Mouse (Mus musculus) 416B (cell line): ENCODE measurements around the gene Setd5.

Experiments
- DNase-seq: peaks from one replicate; pipeline ENCODE4 v3.0.0; 2011; ENCODE audit warnings: low read depth

The Setd5 gene

DNA sequence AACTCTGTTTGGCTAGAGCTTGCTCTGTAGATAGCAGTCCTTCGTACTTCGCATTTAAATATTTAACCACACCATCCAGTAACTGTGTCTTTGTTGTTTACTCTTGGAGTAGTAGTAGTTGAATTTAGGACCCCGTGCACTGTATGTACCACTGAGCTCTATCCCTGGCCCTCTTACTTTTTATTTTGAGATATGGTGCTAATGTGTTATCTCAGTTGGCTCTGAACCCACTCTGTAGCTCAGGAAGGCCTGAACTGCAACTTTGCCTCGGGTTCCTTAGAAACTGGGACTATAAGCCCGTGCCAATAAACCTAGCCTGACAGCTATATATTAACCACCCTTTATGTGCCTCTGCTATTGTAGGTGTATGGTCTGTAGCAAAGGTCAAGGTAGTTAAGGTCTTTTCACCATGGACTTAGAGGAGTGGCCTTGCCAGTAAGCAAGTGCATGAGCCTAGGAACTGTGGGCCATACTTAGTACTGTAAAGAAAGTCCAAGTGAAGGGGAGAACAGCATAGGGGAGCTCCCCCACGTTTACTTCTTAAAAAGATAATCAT lies 22.5 kb upstream of the Setd5 start:
- no peak for DNase-seq

- DNase-seq: no peak
These were observed 16.1 kb upstream of the Setd5 start for GRCm38 (mm10) chr6:113060892-113061563.

DNA sequence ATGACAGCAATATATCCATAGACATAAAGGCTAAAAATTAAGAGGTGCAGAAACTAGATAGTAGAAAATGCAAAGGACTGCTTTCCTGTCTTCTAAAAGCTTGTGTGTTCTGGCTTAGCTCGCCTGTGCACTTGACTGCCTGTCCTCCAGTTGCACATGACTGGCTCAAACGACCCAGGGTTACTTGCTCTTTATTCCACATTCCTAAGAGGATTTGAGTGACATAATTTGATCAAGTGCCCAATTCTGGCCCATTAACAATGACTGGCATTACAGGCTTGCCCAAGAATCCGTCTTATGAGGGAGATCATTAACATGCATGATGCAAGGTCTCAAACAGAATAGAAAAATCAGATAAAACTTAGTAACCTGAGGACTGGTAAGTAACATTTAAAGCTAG lies 14.9 kb upstream of the Setd5 start:
- no peak for DNase-seq

GRCm38 (mm10) chr6:113063363-113063762 lies 13.8 kb upstream of the Setd5 start:
- no peak for DNase-seq

DNA sequence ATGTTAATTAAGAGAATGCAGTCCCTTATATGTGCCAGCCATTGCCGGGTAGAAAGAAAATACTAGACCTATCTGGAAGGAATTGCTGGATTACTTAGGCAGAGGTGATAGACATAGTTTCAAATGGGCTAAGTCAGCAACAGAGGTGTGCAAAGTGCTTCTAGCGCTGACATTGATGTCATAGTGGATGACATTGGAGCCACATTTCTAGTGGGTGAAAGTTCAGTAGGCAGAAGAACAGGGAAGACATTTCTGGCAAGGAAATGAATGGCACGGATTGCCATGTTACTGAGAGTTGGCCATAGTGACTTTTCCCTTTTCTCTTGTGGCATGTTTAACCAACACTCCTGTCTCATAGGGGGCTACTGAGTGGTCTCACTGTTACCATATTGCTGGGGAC lies 12.0 kb upstream of the Setd5 start:
- DNase-seq: no peak

DNA sequence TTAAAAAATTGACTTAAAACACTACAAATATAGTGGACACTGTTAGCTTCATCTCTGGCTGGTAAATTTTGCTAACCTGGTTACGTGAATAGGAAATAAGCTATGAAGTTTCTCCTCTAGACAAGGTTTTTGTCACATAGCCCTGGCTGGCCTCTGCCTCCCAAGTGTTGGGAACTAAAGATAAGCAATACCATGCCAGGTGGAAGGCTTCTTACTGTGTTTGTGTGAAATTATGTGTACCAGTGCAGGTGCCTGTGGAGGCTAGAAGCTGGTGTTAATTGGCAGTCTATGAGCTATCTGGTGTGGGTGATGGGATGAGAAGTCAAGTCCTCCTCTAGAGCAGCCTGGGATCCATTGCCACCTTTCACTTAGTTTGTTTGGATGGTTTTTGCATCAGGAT lies 8.0 kb upstream of the Setd5 start:
- DNase-seq: no peak

GRCm38 (mm10) chr6:113075261-113075660 lies 1.9 kb upstream of the Setd5 start:
- DNase-seq: peak; percentile 80

DNA sequence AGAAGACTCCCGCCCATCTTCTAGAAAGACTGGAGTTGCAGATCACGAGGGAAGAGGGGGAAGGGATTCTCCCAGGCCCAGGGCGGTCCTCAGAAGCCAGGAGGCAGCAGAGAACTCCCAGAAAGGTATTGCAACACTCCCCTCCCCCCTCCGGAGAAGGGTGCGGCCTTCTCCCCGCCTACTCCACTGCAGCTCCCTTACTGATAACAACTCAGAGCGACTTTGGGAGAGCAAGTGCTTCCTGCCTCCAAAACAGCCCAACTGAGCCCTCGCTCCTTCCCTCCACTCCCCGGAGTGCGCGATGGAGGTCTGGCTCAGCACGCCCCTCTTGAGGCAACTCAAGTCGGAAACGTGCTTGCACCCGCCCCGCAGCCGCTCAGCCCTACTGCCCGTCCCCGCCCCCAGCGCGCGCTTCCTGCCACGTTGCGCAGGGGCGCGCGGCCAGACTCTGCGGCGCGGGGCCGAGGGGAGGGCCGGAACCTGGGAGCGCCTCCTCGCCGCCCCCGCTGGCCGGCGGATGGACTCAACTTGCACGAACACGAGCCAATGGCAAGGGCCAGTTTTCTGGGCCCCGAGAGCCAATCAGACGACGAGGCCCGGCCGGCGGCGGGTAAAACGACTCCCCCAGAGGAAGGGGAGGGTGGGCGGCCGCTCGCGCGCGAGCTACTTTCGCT lies 1.0 kb upstream of the Setd5 start:
- DNase-seq: peak; percentile 95

GRCm38 (mm10) chr6:113077569-113078030 lies 435 bp downstream of the Setd5 start:
- no peak for DNase-seq

DNA sequence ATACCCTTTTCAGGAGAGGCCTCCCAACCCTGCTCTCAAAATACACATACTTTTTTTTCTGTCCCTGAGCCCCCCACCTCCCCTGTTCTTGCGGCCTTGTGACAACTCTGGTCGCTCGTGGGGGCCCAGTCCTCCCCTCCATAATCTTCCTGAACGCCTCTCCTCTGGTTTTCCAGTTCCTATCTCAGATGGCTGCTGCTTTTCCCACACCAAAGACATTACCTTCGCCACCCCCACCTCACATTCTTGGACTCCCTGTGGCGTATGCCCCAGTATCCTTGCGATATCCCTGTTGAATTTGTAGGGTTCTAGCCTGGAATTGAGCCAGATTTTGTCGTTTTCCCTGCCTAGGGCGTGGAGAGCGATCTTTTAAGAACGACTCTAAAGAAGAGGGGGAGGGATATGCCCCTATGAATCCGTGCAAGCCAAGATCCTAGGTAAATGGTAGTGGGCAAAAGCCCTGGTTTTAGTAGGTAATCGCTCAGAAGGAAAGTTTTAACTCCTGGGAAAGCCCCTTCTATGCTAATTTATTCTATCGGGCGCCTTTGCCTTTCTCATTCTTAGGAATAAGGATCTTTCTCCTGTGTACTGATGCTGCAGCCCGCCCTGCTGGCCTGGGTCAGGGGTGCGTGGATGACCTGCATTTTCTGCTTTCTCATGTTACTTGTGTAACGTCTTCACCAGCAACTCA lies 1.0 kb downstream of the Setd5 start:
- peak; percentile 66 for DNase-seq

DNA sequence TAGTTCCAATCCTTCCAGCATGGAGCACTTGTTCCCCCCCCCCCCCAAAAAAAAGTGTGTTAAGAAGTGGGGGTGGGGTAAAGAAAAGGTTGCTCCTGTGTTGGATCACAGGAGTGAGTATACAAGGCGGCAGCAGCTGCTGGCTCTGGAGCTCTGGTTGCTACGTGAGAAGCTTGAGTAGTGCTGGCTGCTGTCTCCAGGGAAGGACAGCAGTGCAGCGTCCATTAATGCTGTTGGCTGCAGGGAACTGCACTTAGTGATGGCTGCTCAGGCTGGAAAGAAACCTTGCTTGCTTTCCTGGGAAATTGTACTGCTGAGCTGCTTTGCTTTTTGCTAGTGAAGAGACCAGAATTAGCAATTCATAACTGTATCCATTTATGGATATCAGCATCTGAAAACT lies 2.3 kb downstream of the Setd5 start:
- peak; percentile 55 for DNase-seq

DNA sequence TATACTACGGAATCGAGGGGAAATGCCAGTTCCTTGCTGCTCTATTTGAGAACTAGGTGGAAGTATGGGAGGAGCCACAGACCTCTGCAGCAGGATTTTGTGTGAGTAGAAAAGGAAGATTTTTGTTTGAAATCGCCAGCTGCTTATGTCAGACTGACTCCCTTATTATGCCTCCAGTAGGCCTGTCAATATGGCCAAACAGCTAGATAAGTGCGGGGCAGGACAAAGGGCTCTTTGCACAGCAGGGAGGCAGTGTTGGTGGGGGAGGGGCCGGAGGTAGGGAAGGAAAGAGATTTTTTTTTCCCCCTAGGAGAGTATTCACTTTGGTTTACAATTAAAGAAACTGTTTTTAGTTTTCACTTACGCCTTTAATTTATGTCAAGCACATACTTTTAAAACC lies 5.1 kb downstream of the Setd5 start:
- no peak for DNase-seq

DNA sequence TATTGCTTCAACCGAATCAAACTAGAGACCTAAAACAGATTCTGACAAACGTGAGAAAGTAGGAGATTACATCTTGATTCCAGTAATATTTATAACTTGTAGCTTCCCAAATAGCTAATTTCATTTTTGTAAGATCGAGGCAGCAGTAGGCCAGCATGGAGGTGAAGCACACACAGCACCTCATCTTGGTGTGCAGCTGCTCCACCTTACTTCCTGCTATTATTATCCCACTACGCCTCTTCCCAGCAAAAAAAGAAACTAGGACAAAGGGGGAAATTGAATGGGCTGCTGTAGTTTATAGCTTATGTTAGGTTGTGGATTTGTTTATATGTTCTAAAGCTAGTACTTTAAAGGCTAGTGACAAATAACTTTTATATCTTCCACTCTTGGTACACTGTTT lies 7.4 kb downstream of the Setd5 start:
- no peak for DNase-seq

DNA sequence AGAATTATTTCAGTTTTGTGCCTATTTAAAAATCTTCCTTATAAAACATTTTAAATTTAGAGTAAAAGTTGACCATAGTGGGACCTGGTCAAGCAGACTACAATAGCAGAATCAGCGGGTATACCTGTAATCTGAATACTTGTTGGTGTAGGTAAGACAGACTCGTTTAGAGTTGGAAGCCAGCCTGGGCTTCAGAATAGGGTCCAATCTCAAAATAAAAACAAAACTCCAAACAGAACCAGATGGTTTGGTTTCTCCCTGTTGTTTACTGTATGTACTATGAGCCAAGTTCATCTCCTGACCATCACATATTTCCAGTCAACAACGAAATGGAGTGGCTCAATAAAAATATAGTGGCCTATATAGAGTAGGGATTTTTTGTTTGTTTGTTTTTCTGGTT lies 16.0 kb downstream of the Setd5 start:
- DNase-seq: no peak

GRCm38 (mm10) chr6:113095547-113095946 lies 18.4 kb downstream of the Setd5 start:
- DNase-seq: no peak

GRCm38 (mm10) chr6:113097662-113098061 lies 20.5 kb downstream of the Setd5 start:
- peak; percentile 70 for DNase-seq

DNA sequence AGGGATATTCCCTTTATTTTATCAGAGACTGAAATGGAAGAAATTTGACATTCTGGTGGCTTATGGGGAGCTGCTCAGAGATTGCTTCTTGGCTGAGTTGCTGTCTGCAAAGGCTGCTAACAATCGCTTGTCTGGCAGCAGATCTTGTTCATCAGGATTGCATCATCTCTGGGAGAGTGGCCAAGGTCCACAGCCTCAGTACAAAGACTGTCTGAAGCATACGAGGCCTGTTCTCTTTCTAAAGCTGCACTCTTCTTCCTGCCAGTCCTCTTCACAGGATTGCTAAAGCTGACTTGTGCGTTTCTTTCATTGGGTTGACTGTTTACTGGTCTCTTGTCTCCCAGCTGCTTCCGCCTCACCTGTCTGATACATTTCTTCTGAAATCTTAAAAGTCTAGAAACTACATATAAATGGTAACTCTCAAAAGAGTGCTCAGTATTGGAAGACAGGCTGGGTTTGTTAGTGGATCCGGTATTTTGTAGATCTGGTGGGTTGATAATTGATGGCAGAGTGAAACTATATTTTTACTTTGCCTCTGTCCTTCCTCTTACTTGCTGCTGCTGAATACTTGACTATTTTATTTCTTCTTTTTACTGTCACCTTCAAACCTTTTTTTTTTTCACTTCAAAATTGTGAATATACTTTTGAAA lies 22.6 kb downstream of the Setd5 start:
- DNase-seq: peak; percentile 95

GRCm38 (mm10) chr6:113102541-113102940 lies 25.4 kb downstream of the Setd5 start:
- DNase-seq: no peak

GRCm38 (mm10) chr6:113103765-113104164 lies 26.6 kb downstream of the Setd5 start:
- DNase-seq: peak; percentile 85

DNA sequence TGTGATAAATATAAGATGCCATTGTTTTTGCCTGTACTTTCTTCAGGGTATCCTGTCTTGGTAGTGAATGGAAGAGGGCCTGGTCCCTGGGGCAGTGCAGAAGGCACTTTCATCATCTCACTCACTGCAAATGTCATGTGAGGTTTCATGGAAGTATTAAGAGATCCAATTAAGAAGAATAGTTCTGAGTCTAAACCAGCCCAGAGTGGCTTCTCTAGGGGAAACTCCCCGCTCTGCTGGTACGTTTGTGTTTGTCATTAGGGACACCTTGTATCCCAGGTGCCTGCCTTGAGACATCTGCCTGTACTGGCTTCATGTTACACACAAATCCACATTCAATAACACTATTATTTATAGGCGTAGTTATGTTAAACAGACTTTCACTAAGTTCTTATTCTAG lies 32.2 kb downstream of the Setd5 start:
- DNase-seq: no peak

- no peak for DNase-seq
These were observed 32.8 kb downstream of the Setd5 start for GRCm38 (mm10) chr6:113109956-113110355.

DNA sequence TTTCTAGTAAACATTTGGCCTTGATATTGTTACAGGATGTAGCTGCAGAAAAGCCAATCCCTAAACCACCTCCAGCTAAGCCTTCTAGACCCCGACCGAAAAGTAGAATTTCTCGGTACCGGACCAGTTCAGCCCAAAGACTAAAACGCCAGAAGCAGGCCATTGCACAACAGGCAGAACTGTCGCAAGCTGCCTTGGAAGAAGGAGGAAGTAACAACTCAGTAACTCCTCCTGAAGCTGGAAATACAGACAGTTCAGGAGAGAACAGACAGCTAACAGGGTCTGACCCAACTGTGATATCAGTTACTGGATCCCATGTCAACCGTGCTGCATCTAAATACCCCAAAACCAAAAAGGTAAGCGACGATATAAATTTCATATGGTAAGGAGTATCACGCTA lies 43.6 kb downstream of the Setd5 start:
- DNase-seq: peak; percentile 58
